Mouse (Mus musculus): ENCODE measurements at regions not wholly inside any gene's neighbourhood (a gene's known extent, or its start where the extent isn't known, plus 50 kb on each side); places are given as distances from the start of the nearest gene placed in this dataset.
"Not testable (repeated sequence)": the region's sequence is repeated elsewhere in the genome, so short reads cannot be mapped to it uniquely, and the experiment has no call there.

GRCm38 (mm10) chr3:80079801-80080418, 195.6 kb downstream of the Fam198b start:
- DNase-seq (ENCODE audit: low spot score), result peak; percentile 56

GRCm38 (mm10) chr3:80081210-80081609, 196.9 kb downstream of the Fam198b start:
- DNase-seq (ENCODE audit: low spot score), result no peak

DNA sequence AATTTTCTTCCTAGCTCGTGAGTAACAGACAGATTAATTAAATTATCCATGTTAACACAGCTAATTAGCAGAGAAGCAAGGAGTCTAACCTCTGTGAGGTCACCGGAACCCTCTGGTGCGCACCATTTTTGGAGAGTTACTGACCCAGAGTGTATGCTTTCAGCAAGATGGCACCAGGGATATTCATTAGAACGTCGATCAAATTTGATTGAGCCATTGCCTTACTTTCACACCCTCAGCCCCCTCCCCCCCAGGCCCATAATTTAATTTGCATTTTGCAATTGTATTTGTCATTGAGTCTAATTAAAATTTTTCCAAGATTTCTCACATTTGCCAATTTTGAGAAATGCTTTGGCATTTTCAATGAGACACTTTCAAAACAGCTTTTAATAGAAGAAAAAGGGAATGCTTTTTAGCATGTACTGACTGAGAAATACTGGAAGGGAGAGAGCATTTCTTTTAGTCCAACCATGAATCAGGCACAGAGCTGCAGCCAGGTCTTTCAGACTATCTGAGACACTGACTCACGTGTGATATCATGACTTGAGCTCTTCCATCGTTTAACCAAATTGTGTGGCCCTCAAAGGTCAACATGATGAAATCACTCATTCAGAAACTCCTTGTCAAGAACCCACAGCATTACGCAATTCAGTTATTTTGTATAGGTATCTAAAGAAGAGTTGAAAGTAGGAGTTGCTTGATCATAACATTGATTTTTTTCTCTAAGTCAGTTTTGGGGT, 198.6 kb downstream of the Fam198b start:
- DNase-seq (ENCODE audit: low spot score), result no peak

- peak; percentile 24 for DNase-seq (ENCODE audit: low spot score)
Measured at GRCm38 (mm10) chr3:80084168-80084567, 199.8 kb downstream of the Fam198b start.

- no peak for DNase-seq (ENCODE audit: low spot score)
Measured at GRCm38 (mm10) chr3:80099625-80100024, 215.3 kb downstream of the Fam198b start.

GRCm38 (mm10) chr3:80120177-80120736, 235.9 kb downstream of the Fam198b start:
- DNase-seq (ENCODE audit: low spot score), result no peak

DNA sequence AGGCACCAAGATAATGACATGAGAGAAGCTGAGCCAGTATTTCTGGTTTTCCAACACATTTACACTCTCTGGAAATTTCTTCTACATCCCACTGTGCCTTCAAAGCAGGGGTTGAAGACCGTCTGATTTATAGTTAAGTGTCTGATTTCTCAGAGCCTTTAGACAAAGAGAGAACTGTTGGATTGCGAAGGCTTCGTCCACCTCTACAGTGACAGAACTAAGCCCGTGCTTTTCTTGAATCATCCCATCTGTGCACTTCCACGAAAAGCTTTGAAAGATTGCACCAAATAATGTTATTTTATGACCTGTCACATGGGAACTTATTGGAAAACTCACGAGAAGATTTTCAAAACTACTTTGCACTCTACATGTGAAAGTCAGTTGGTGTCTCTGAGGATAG, 239.3 kb downstream of the Fam198b start:
- no peak for DNase-seq (ENCODE audit: low spot score)

- no peak for DNase-seq (ENCODE audit: low spot score)
Measured at GRCm38 (mm10) chr3:80124621-80125020, 240.3 kb downstream of the Fam198b start.

DNA sequence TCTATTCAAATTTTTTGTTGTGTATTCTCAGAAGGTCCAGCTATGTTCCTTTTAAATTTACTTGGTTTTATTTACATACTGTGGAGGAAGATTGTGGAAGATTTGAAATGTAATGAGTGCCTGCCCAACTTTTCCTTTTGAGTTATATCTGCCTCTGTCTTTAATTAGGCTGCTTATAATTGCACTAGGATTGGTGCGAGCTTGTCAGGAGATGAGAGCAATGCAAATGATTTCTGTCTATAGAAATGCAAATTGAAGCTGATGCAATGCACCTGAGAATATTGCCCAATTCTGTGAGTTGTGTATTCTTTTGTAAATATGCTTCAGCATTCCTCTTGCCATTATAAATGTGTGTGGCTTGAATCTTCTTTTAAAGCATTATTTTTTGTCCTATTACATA, 257.4 kb downstream of the Fam198b start:
- DNase-seq (ENCODE audit: low spot score), result no peak

- DNase-seq (ENCODE audit: low spot score), result peak; percentile 73
Measured at GRCm38 (mm10) chr3:80160473-80160872, 276.1 kb downstream of the Fam198b start.

DNA sequence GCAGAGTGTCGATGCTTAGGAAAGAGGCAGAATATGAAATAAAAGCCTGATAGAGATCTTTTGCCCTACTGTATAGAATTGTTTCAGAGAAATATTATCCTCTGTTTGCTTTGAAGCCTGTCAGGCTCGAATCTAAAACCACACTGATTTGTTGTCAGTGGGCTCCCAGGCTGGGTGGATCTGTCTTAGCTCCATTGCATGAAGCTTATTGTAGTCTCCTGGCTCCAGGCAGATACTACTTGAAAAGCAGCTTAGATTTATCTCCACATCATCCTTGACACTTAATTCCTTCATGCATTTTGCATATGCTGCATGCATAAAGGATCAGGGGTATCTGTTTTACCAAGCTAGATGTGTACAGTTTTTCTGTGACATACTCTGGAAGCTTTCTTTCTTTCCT, 297.4 kb downstream of the Fam198b start:
- no peak for DNase-seq (ENCODE audit: low spot score)

DNA sequence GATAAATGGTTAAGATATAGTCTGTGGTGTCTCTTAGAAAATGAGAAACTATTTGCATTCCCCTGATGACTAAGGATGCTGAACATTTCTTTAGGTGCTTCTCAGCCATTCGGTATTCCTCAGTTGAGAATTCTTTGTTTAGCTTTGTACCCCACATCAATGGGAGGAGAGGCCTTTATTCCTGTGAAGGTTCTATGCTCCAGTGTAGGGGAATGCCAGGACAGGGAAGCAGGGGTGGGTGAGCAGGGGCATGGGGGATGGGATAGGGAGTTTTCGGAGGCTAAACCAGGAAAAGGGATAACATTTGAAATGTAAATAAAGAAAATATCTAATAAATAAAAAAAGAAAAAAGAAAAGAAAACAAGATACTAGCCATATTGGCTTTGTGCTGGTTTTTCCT, 297.8 kb downstream of the Fam198b start:
- not testable (repeated sequence) for DNase-seq (ENCODE audit: low spot score)

DNA sequence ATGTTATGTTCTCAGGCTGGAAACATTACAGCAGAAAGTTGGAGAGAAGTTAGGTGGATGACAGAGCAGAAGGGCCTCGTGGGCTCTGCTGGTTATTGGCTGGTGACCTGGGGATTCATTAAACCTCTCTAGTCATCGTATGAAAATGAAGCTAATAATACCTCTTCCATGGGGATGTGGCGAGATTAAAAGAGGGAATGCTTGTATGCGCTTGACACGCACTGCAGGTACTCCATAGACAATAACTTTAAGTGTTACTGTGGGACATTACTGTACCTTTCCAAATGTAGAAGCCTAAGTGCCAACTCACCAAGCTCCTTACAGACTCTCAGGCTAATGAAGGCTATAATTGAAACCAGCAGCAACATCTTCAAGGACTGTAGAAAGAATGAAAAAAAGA, 303.1 kb downstream of the Fam198b start:
- DNase-seq (ENCODE audit: low spot score), result no peak

GRCm38 (mm10) chr3:80200904-80201303, 316.6 kb downstream of the Fam198b start:
- no peak for DNase-seq (ENCODE audit: low spot score)

DNA sequence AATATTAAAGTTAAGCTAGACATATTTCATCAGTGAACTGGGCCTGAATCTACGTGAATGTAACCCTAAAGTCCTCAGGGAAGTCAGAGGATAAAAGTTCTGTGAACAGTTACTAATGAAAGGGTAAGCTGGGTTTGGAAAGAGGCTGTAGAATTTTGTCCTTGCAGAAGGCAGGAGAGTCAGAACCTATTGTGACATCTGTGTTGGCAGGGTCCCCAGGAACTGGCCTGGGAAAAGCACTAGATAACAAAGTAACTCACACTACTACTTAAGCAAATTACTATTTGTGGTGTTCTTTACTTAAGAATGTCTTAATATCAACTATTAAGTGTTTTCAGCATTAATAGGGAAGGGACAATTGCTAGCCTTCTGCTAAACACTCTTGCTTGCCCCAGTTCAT, 320.5 kb downstream of the Fam198b start:
- DNase-seq (ENCODE audit: low spot score), result no peak

DNA sequence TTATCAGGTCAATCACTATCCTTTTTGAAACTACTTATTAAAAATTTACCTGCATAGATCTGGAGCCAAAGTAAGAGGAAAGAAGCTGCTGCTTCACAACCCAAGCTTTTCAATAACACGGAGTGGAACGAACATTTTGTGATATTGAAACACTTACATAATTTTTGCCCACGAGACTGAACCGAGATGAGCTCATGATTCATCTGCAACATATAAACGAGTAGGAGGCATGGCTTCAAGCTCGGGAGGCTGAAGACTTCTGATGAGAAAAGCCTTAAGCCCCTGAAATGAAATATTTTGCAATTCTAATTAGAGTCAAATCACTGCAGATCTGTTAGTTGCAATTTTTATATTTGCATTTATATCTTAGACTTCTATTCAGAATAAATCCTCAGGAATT, 321.0 kb downstream of the Fam198b start:
- DNase-seq (ENCODE audit: low spot score), result peak; percentile 53

DNA sequence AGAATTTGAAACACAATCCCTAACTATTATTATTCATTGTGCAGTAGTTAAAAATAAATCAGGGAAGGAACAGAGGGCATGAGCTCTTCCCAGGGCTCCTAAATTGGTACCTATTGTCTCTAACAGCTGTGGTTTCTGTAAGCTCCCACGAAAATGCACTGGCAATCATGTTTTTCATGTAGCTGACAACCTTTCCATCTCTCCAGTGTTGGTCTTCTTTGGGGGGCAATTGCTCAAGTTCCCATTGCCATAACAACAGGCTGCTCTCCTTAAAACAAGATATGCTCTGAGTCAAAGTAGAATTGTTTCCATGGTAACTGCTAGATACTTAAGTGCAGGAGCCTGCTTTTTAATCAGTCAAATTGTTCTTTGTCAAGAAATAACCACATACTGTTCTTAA, 322.7 kb downstream of the Fam198b start:
- DNase-seq (ENCODE audit: low spot score), result no peak

DNA sequence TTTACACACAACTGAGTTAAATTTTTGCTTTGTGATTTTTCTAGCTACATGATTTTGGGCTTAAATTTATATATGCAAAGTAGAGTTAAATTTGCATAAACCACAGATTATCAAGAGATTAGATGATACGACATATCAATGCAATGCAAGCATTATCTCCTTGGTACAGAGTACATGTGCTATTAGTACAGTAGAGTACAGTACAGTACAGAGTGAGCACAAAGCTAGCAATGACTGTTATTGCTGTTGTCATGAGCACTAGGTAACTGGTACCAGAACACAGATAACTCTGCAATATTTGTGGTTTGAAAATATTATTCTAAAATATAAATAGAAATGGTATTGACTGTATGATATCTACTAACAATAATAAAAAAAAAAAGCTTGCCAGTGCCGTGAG, 323.7 kb downstream of the Fam198b start:
- no peak for DNase-seq (ENCODE audit: low spot score)

DNA sequence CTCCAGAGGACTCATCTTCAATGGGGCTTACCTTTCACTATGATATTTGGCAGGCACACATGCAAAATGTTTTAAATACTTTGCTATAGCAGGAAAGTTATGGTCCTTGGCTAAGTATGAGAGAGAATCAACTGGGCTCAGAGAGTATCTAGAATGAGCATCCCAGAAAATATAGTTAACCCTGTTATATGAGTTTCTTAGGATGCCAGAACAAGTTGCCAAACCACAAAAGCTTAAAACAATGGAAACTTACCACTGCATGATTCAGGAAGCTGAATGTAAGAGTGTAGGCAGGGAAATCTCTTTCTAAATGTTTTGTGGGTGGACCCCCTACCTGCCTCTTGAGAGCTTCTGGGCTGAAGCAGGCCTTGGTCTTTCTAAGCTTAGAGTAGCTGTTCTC, 325.3 kb downstream of the Fam198b start:
- no peak for DNase-seq (ENCODE audit: low spot score)

DNA sequence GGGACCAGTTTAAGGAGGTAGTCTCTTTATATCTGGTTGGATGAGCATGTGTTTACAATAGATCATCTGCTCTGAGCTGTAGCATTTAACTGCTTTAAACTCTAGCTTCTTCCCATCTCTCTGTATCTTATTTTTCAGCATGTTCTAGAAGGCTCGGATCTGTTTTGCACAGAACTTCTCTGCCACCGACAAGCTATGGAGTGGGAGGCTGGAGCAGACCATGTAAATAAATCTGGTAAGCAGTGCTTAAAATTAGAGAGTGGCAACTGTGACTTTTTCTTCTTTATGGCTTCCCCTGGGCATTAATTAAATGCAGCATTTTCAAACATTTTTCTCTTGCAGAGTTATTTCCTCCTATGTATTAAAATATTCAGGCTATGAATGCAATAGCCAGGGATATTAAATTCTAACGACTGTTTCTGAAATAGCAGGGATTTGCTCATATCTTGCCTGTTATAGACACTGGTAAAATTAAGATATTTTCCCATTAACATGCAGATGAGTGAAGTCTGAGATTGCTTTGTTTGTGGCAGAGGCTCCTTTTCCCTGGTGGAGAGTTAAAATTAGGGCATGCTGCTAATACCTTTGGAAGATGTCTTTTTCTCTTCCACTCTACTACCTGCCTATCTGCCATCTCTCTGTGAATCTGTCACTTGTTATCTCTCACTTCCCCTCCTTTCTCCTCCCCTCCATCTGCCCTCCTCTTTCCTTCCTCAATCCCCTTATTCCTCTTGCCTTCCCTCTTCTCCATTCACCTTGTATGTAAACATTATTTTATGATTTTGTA, 327.2 kb downstream of the Fam198b start:
- no peak for DNase-seq (ENCODE audit: low spot score)

DNA sequence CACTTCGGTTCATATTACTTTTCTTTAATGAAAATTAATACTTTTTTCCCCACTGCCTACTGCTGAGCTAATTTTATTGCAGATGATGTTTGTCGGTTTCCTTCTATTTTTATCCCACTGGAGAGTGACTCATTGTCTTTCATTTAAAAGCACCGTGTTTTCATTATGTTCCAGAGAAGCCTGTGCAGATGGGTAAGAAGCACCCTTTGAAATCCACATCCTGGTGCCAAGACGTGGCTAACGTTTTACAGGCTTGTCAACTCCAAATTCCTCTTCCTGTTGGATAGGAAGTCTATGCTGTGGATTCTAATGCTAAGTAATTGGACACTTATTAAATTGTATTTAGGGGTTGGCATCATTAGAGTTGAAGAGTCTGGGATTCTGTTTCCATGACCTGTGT, 364.3 kb downstream of the Fam198b start:
- DNase-seq (ENCODE audit: low spot score), result peak; percentile 38

DNA sequence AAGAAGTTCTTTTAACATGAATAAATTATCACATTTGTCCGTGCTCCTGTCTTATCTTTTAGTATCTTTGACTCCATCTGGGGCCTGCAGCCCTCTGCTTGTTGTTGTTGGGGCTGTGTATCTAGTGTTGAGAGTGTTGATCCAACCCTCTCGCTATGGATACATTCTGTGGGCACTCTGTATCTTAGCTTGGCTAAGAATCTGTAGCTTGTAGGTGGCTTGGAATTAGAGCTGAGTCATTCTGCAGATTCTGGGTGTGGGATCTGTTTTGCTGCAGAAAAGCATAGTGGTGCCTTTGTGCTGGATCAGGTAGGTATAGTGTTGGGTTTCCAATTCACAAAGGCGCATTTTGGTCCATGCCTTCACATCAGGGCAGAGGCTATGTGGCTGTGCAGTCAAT, 365.6 kb downstream of the Fam198b start:
- peak; percentile 53 for DNase-seq (ENCODE audit: low spot score)

DNA sequence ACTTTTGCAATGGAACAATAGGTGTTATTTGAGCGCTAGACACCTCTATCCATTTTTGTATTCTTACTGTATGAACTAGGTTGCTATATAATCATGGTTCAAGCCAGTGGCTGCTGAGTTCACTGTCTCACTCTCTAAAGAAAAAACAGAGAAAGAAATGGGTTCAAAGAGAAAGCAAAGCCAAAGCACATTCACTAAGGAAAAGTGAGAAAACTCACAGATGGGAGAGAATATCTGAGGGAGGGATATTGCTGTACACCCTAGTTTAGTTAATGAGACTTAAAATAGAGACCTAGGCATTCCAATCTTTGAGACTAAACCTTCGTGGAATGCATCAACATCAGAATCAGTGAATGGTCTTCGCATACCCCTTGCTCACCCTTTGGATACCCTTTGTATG, 371.0 kb downstream of the Fam198b start:
- DNase-seq (ENCODE audit: low spot score), result no peak
